Mouse (Mus musculus) small intestine, adult 2 months (tissue): ENCODE measurements at regions not wholly inside any gene's neighbourhood (a gene's known extent, or its start where the extent isn't known, plus 50 kb on each side); places are given as distances from the start of the nearest gene placed in this dataset.
"Not testable (repeated sequence)": the region's sequence is repeated elsewhere in the genome, so short reads cannot be mapped to it uniquely, and the experiment has no call there.

ENCODE experiments used
- CTCF ChIP-seq: fragments of 200-500 bp; IDR thresholded peaks from 2 replicates; pipeline ENCODE4 v1.5.1; 2012; ENCODE audit warnings: low read depth, mild to moderate bottlenecking, control low read depth, inconsistent platforms, low read length, moderate library complexity, mixed read lengths; ENCODE audit not compliant: insufficient replicate concordance, insufficient read length; ENCODE audit errors: extremely low read depth
- POLR2A ChIP-seq: fragments of 200-500 bp; IDR thresholded peaks from 2 replicates; pipeline ENCODE4 v1.6.1; 2012; ENCODE audit warnings: low read depth, mild to moderate bottlenecking, control low read depth, inconsistent platforms, low read length, moderate library complexity

DNA sequence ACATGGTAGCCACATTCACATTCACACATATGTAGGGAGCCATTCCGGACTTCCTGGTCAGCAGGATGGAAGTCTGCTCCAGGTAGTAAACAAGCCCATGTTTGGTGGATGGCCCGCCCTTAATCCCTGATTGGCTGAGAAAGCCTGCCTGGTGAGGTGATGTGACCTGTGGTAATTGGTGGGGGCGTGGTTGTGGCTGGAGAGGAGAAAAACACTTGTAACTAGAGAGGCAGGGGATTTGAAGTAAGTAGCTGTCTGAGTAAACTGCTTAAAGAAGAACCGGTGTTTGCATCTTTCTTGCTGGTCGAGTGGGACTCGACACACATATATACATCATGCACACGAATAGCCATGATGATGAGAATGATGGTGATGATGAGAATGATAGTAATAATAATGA lies 135.6 kb upstream of the Spin1 start:
- TF ChIP-seq CTCF, POLR2A: not testable (repeated sequence)
